Mouse (Mus musculus) embryo, embryonic 11 days (tissue): ENCODE data around the gene Col13a1.

Source experiments
- DNase-seq: peaks from one replicate; pipeline ENCODE4 v3.0.0-alpha.2; 2015

The Col13a1 gene

DNA sequence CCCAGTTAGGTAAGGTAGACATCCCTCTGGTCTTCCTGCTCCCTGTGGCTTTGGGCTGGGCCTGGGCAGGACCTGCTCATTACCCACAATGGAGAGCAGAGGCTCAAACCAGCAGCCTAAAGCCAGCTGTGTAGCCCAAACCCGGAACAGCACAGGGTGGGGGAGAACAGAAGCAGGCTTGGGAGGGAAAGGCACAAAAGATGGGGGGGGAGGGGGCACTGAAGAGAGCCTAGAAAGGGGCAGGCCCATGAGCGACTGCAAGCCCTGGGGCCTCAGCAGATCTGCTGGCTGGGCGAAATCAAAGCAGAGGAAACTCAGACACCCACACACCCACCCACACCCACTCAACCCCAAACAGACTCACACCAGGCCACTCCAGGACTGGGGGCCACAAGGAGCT is 11.7 kb downstream of the Col13a1 start:
- DNase-seq: no peak

DNA sequence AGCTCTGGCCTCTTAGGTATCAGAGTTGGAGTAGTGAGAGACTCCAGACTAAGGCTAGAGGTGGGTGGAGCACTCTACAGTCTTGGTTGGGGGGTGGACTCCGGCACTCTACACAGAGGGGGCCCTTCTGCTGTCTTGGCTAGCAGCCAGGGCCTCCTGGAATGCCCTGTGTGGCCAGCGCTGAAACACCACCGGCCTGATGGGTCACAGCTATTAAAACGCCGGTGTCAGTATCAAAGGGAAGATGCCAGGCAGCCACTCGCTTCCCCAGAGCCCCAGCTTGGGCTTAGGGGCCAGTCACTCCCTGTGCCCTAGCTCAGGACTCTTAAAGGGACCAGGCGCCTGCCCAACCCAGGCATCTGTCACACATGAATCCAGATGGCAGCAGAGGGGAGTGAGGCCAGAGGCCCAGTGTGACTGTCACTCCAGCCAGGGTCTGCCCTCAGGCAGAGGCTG is 13.5 kb downstream of the Col13a1 start:
- DNase-seq: no peak

DNA sequence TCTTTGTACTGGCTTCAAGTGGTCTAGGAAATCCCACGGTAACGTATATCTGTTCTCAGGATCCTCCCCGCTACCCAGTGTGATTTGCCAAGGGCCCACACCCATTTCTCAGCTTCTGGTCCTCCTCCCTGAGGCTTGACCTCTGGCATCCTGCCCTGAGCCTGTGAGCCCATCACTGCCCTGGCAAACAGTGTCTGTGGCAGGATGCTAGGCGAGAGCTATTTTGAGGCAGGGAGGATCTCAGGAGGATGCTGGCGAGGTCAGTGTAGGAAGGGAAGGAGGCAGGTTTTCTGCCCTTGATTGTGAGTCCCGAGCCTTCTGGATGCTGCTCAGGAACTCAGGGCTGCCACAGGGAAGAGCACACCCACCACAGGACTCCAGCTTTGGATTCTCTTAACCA is 22.2 kb downstream of the Col13a1 start:
- DNase-seq: no peak

- no peak for DNase-seq
These were observed 25.0 kb downstream of the Col13a1 start for GRCm38 (mm10) chr10:61953916-61954315.

DNA sequence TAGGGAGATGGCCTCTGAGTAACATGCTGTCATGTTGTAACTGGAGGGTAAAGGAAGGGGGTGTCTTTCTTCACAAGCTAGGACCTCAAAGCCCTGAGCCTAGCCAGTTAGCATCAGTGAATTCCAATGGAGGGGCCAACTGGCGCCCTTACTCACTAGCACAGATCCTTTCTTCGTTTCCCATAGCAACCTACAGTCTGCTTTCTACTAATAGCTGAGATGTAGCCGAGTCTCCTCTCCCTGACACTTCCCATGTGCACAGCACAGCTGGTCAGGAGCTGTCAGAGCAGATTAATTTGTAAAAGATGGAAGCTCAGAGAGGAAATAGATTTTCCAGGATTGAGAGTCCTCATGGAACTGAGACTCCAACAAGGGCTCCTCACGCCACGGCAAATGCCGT is 29.4 kb downstream of the Col13a1 start:
- DNase-seq: no peak

DNA sequence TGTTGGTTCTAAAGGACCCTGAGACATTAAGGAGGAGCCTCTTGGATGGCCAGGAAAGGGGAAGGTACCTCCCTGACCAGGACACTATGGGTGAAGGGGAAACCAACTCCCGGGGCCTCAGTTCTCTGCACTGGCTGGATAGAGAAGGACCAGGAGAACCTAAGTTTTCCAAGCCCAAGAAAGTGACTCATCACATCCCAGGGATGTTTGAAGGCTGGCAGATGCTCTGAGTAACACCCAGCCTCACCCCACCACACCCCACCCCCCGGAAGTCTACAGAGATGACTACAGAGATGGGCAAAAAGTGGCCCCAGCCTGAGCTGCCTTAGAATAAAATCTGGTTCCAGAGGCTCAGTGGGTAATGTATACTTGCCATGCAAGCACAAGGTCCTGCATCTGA is 34.5 kb downstream of the Col13a1 start:
- no peak for DNase-seq

DNA sequence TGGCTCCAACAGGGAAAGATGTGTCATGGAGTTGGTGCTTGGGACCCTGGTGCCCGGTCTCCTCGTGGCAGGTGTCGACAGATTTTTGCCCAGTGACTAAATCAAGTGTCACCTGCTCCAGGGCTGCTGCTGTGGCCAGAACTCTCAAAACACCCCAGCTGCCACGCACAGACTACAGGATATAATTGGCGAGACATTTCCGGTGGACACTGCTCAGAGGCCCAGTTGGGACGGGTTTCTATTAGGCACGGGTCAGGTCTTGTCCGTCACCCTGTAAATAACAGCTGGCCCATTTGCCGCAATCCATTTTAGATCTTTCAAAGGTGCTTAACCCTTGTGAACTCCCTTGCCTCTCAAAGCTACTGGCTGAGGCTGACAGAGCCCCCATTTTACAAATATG is 35.4 kb downstream of the Col13a1 start:
- DNase-seq: peak; percentile 60

- no peak for DNase-seq
These were observed 36.2 kb downstream of the Col13a1 start for GRCm38 (mm10) chr10:61942719-61943118.

- peak; percentile 68 for DNase-seq
These were observed 42.4 kb downstream of the Col13a1 start for GRCm38 (mm10) chr10:61936211-61937121.

- DNase-seq: no peak
These were observed 47.2 kb downstream of the Col13a1 start for GRCm38 (mm10) chr10:61931678-61932077.

- no peak for DNase-seq
These were observed 49.0 kb downstream of the Col13a1 start for GRCm38 (mm10) chr10:61929901-61930300.

DNA sequence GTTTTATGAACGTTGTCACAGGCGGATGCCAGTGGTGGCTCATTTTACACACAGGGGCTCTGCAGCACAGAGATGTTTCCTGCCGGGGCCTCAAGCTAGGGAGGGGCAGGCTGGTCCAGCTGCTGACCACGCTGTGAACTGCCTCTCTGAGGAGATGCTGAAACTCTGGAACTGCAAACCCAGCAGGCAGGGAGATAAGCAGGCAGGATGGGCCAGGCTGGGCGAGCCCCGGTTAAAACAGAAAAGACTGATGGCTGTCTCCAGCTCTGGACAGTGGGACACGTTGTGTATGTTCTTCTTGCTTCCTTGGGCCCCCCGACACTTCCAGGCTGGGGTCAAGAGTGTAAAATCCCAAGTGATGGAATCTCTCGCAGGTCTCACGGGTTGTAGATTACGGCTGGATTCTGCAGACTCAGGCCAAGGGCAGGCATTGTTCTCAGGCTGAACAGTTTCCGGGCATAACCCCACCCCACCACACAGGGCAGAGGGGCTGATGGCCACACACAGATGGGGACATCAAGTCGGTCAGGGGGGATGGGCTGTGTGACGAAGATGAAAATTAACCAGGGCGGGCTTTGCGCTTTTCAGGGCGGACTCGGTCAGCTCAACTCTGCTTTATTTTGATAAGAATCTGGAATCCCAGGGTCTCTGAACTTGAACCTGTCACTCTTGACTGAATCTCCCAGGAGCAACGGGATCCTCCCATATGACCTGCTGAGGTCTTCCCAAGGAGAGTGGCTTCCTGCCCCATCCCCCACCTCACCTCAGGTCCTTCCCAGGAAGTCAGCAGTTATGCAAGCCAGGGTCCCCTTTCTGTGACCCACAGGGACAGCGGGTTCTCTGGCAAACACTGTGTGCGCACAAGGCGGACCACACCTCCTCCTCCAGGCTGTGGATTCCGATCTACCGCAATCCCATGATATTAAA is 49.9 kb downstream of the Col13a1 start:
- peak; percentile 76 for DNase-seq

DNA sequence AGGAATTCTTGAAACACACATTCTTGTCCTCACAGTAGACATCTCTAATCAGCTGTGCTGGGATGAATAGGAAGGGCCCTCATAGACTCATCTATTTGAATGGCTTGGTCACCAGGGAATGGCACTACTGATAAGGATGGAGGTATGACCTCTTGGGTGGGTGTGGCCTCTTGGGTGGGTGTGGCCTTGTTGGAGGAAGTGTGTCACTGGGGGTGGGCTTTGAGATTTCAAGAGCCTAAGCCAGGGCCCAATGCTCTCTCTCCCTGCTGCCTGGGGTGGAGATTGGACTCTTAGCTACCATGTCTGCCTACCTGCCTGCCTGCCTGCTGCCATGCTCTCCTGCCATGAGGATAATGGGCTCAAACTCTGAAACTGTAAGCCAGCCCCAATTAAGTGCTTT is 53.2 kb downstream of the Col13a1 start:
- DNase-seq: no peak

DNA sequence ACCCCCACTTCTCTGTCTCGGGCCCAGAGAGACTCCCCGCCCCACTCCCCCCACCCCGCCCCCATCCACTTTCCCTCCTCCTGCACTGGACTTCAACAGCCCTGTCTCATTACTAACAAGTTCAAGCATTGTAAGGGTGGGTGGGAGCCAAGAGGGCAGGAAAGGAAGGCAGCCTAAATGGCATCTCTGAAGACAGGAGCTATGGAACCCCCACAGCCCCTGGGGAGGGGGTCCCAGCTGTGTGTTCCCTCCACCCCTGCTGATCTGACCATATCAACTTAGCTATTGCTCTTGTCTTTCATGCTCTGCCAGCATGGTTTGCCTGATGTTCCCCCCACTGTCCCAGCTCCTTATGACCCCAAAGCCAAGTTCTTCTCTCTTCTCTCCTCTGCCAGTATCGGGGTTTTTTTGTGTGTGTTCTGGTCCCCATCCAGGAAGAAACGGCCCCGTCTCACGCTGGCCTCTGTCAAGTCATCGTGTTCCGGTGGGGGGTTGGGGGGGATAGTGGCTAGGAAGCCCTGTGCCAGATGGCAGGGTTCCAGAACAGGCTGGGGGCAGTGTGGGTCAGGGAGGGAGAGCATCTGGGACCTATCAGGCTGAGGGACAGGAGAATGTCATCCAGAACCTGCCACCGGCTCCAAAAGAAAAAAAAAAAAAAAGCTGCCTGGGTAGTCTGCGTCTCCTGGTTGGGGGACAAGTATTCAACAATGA is 58.1 kb downstream of the Col13a1 start:
- DNase-seq: peak; percentile 41

GRCm38 (mm10) chr10:61919924-61920654 is 58.8 kb downstream of the Col13a1 start:
- DNase-seq: peak; percentile 46

DNA sequence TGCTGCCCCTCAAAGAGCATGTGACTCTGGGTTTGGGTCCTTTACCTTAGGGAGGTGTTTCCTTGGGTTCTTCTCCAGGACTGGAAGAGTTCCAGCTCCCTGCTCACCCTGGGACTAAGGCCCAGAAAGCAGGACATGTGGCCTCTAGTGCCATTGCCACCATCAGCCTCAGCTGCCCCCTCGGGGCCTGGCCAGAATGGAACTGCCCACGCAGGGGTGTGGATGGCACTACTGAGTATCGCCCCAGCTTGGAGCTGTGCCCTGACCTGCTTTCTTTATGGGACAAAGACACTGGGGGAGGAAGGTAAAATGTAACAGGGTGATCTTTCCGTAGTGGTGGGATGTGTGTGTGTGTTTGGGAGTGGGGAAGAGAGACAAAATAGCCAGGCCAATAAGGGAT is 59.4 kb downstream of the Col13a1 start:
- no peak for DNase-seq

GRCm38 (mm10) chr10:61917066-61917465 is 61.8 kb downstream of the Col13a1 start:
- DNase-seq: no peak

DNA sequence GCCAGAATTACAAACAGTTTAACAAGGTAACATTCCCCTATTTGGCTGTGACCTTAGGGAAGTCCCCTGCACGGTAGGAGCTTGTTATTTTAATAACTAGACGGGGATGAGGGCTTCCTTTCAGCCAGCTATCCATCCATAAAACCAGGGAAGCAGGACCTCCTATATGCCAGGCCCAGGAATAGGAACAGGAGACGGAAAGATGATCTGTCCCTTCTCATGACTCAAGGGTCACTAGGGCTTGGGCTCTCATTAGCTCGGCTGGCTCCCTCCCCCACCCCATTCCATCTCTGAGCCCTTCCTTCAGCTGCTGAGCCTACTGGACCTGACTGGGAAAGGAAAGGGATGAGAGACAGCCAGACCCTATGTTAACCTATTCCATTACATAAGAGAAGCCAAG is 67.1 kb downstream of the Col13a1 start:
- DNase-seq: no peak

DNA sequence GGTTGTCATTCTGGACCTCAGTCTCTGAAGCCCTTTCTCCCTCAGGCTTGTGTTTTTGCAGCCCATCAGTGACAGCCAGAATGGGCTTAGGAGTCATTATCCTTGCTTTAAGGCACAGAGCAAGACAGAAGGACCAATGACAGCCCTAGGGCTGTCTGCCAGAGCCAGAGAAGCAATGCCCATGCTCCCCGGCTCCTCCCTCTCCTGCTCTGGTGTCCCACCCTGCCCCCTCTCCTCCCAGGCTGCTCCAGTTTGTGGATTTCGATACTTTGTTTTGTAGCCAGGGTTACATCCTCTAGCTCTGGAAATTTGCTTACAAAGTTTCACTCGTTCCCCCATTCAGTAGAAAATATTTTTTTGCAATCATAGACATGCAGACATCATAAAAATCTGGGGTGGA is 69.9 kb downstream of the Col13a1 start:
- no peak for DNase-seq

GRCm38 (mm10) chr10:61906226-61906625 is 72.7 kb downstream of the Col13a1 start:
- DNase-seq: peak; percentile 42

DNA sequence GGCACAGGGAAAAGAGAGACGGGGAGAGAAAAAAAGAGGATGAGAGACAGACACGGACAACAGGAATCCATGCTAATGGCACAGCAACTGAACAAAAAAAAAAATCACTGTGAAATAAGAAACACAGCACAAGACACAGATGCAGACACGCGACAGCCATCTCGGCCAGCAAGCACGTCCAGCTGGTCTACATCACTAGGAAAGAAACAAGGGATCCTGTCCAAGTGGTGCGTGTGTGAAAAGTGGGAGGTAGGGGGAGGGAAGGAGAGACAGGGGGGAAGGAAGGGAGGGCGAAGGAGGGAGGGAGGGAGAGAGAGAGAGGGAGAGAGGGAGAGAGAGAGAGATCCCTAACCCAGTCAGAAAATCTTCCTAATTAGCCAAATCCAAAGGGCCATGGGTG is 73.6 kb downstream of the Col13a1 start:
- DNase-seq: no peak

GRCm38 (mm10) chr10:61898116-61898515 is 80.8 kb downstream of the Col13a1 start:
- no peak for DNase-seq
